Mouse (Mus musculus) heart, postnatal 0 days (tissue): Measurements from ENCODE around the gene Fam136a. TPM values are rescaled to one million over a fixed set of nuclear protein-coding genes. Genes with fewer than 3 reads are reported as not detected.
A peak's percentile ranks its signal among the peaks of the same experiment; 100 is the strongest.

Source experiments
- ATAC-seq: fragments of 200-750 bp; cut with Nextera tagmentation; 2 replicates; pipeline ENCODE4 v1.8.0; 2017; ENCODE audit warnings: low read depth, moderate number of reproducible peaks, moderate library complexity; ENCODE audit not compliant: insufficient read depth
- DNase-seq: peaks from one replicate; pipeline ENCODE4 v3.0.0-alpha.2; 2016; ENCODE audit warnings: low spot score
- H3K27ac ChIP-seq: fragments of 300-500 bp; sonication (generic); 2 replicates; pipeline ENCODE4 v1.5.1; 2014; ENCODE audit warnings: low read depth, mild to moderate bottlenecking
- H3K27me3 ChIP-seq: fragments of 300-500 bp; sonication (generic); 2 replicates; pipeline ENCODE4 v1.6.1; 2014; ENCODE audit warnings: low read length, mixed read lengths; ENCODE audit not compliant: control insufficient read depth, insufficient read depth
- H3K36me3 ChIP-seq: fragments of 300-500 bp; sonication (generic); replicated peaks from 2 replicates; pipeline ENCODE4 v1.6.1; 2014; ENCODE audit warnings: low read length, mixed read lengths; ENCODE audit not compliant: control insufficient read depth, insufficient read depth
- H3K4me1 ChIP-seq: fragments of 300-500 bp; sonication (generic); 2 replicates; pipeline ENCODE4 v1.6.1; 2014; ENCODE audit warnings: antibody characterized with exemption; ENCODE audit not compliant: control insufficient read depth, insufficient read depth
- H3K4me2 ChIP-seq: fragments of 300-500 bp; sonication (generic); 2 replicates; pipeline ENCODE4 v1.6.1; 2014; ENCODE audit warnings: low read depth, mild to moderate bottlenecking, low read length, moderate library complexity
- H3K4me3 ChIP-seq: fragments of 300-500 bp; sonication (generic); 2 replicates; pipeline ENCODE4 v1.5.1; 2014; ENCODE audit warnings: low read depth, low read length
- H3K9ac ChIP-seq: fragments of 300-500 bp; sonication (generic); replicated peaks from 2 replicates; pipeline ENCODE4 v1.6.1; 2014; ENCODE audit warnings: low read depth, low read length, mixed read lengths
- H3K9me3 ChIP-seq: fragments of 300-500 bp; sonication (generic); replicated peaks from 2 replicates; pipeline ENCODE4 v1.6.1; 2016; ENCODE audit warnings: low read length; ENCODE audit not compliant: control insufficient read depth
- CTCF ChIP-seq: IDR thresholded peaks from 2 replicates; pipeline ENCODE4 v1.5.1; 2016; ENCODE audit warnings: antibody characterized with exemption, control low read depth, low read depth
- EP300 ChIP-seq: IDR thresholded peaks from 2 replicates; pipeline ENCODE4 v1.6.1; 2016; ENCODE audit warnings: antibody characterized with exemption, low read depth
- WGBS: fragments of 180-500 bp; shearing (Covaris S2); extraction: QIAGEN DNeasy Blood & Tissue Kit; methylation state at CpG from one replicate; pipeline ENCODE4 v1.1.7; 2014; 5-methylcytosine and 5-hydroxymethylcytosine counted together
- polyA plus RNA-seq: library from polyadenylated mRNA; unstranded; fragments of >200 nt; fragmentation: Nextera tagmentation; extraction: Ambion mirVana; gene quantifications from 2 replicates; pipeline ENCODE4 v1.2.1, GENCODE M21; 2015
- total RNA-seq: library from RNA; depleted of rRNA; stranded (reverse); fragments of >200 nt; gene quantifications from 2 replicates; pipeline ENCODE4 v1.2.3, GENCODE M21; 2014; ENCODE audit warnings: low replicate concordance

Fam136a gene
- total and polyA plus RNA-seq, 2 experiments from 2014 or later = 48.2 to 75.9 TPM

DNA sequence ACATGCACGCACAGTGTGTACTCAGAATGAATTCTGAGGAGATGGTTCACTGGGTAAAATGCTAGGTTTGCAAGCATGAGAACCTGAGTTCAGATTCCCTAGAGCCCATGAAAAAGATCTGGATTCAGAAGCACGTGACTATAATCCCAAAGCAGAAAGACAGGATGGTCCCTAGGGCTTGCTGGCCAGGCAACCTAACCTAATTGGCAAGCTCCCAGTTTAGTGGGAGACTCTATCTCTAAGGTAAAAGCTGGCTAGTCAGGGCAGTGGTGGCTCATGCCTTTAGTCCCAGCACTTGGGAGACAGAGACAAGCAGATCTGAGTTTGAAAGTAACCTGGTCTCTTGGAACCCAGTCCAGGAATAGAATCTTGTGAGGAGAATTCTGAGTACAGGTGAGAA is 33.5 kb downstream of the Fam136a start:
- Histone ChIP-seq H3K9me3 (no peaks in the 10 kb centered on the region), H3K27me3 (no peaks in the 10 kb centered on the region), H3K36me3 (no peaks in the 10 kb centered on the region), H3K4me3 (no peak overlapping the region), H3K4me1 (peaks cover 24% of the 10 kb centered on the region), H3K27ac (no peak overlapping the region), H3K9ac (no peak overlapping the region), H3K4me2 (no peak overlapping the region)
- ATAC-seq = no peak
- no peak for DNase-seq
- TF ChIP-seq CTCF (no peak), EP300 (no peak)
- WGBS = 76% methylated on average over 2 of the region's 2 CpGs

DNA sequence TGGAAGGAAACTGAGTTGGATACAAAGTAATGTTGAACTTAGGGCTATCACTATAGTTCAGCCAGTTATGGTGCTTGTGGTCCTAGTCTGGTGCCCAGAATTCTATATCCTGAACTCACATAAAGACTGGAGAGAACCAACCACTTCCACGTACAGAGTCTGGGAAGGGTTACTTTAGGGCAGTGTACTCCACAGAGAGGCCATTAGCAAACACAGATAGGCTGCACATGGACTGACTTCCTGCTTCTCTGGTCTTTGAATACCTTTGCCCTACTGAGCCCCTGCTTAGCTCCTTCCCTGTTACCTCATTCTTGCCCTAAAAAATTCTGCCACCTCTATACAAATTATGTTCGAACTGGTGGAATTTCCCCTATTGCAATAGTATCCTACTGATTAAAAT is 34.5 kb downstream of the Fam136a start:
- no peaks in the 10 kb centered on the region for H3K36me3 ChIP-seq
- no peak for TF ChIP-seq EP300
- no peak for TF ChIP-seq CTCF
- no peak overlapping the region for H3K4me2 ChIP-seq
- H3K27ac ChIP-seq = no peak overlapping the region
- 73% methylated on average over 2 of the region's 2 CpGs for whole genome bisulfite sequencing
- ATAC-seq = no peak
- no peaks in the 10 kb centered on the region for H3K9me3 ChIP-seq
- no peak for DNase-seq
- no peak overlapping the region for H3K4me3 ChIP-seq
- H3K27me3 ChIP-seq = no peaks in the 10 kb centered on the region
- peaks cover 21% of the 10 kb centered on the region for H3K4me1 ChIP-seq
- H3K9ac ChIP-seq = no peak overlapping the region

DNA sequence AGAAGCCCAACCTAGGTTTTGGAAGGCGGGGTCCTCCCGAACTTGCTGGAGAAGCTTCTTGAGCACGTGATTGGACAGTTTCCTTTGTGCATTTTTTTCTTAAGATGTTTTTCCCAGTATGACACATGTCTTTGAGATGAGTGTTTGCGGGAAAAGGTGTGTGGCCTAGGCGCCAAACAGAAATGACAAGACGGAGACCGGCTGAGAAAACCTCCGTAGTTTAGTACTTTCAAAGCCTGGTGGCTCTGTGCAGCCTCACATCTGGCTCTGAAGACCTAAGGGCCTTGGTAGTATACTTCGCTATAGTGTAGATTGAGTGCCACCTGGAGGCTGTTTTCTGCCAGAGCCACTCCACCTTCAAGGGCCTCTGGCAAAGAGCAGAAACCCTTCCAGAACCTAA is 35.5 kb downstream of the Fam136a start:
- Histone ChIP-seq H3K36me3 (no peaks in the 10 kb centered on the region), H3K4me2 (peak overlapping the region; percentile 46), H3K9me3 (no peaks in the 10 kb centered on the region), H3K4me1 (peaks cover 12% of the 10 kb centered on the region), H3K27ac (no peak overlapping the region), H3K4me3 (0 out of 2 replicates have a peak overlapping the region, but pooled peaks have one; percentile 6), H3K9ac (no peak overlapping the region), H3K27me3 (no peaks in the 10 kb centered on the region)
- 5% methylated on average over 9 of the region's 9 CpGs for WGBS
- DNase-seq (peak; percentile 86), ATAC-seq (peak; percentile 30)
- TF ChIP-seq EP300 (no peak), CTCF (peak; percentile 74)

DNA sequence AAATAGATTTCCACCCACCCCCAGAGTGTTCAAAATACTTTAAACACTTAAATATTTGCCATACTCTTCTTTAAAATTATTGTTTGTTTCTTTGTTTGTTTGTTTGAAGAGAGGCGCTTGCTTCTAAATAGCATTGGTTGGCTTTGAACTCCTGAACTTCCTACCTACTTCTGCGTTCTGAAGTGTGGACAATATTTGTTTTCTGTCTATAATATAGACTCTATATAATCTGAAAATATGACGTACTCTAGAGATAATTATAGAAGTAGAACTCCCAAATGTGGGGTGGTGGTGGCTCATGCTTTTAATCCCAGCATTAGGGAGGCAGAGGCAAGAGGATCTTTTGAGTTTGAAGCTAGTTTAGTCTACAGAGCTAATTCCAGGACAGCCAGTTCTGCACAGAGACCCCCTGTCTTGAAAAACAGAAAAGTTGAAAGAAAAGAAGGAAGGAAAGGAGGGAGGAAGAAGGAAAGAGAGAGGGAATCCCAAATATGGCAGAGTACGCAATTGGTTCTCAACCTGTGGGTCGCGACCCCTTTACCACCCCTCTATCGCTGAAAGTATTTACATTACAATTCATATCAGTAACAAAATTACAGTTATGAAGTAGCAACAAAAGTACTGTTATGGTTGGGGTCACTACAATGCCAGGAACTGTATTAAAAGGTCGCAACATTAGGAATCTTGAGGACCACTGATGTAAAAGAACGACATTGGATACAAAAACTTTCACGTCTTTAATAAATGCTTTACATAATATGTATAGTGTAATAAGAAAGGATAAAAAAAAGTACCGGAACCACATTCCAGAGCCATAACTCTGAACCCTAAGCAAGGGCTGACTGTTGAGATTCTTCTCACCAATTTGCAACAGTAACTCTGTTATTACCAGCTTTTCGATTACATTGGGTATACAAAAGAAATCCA is 37.5 kb downstream of the Fam136a start:
- H3K9ac ChIP-seq = no peak overlapping the region
- peak overlapping the region; percentile 87 for H3K4me3 ChIP-seq
- WGBS = 37% methylated on average over 12 of the region's 12 CpGs
- peaks cover 7% of the 10 kb centered on the region; the same call in 1 of the 2 replicates for H3K4me1 ChIP-seq
- ATAC-seq = no peak
- H3K27me3 ChIP-seq = no peaks in the 10 kb centered on the region
- H3K27ac ChIP-seq = no peak overlapping the region
- no peaks in the 10 kb centered on the region for H3K9me3 ChIP-seq
- DNase-seq = no peak
- TF ChIP-seq EP300 = no peak
- TF ChIP-seq CTCF = no peak
- H3K4me2 ChIP-seq = peak overlapping the region; percentile 55
- peaks cover 4% of the 10 kb centered on the region; the same call in 1 of the 2 replicates for H3K36me3 ChIP-seq

DNA sequence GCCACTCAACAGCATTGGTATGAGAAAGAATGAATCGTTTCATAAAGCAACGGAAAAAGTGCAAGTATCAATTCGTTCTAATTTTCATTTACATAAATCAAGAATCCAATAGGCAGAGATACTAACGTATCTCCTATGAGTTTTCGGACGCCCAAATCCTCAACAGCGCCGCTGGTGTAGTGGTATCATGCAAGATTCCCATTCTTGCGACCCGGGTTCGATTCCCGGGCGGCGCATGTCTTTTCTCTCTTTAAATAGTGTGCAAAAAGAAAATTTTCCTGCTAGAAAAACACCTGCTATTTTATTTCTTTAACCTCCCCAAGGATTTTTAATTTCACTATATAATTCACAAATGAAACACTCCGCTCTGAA is 38.3 kb downstream of the Fam136a start:
- peaks cover 4% of the 10 kb centered on the region; the same call in 1 of the 2 replicates for H3K36me3 ChIP-seq
- no peaks in the 10 kb centered on the region for H3K9me3 ChIP-seq
- H3K27me3 ChIP-seq = no peaks in the 10 kb centered on the region
- H3K27ac ChIP-seq = peak overlapping the region; percentile 100
- no peak overlapping the region for H3K9ac ChIP-seq
- peak overlapping the region; percentile 55 for H3K4me2 ChIP-seq
- 1% methylated on average over 15 of the region's 15 CpGs for WGBS
- ATAC-seq = peak; percentile 61
- peak overlapping the region; percentile 87 for H3K4me3 ChIP-seq
- TF ChIP-seq CTCF (no peak), EP300 (no peak)
- DNase-seq = no peak
- H3K4me1 ChIP-seq = 0 out of 2 replicates have a peak, but pooled peaks cover 6% of the 10 kb centered on the region
